Mouse (Mus musculus) heart, adult 10 weeks (tissue): ENCODE results near the gene Mplkip. TPM values are rescaled to one million over a fixed set of nuclear protein-coding genes. Genes with fewer than 3 reads are reported as not detected.

Source experiments
- polyA plus RNA-seq: library from polyadenylated mRNA; stranded (reverse); fragments of 350-450 nt; fragmentation: Illumina TruSeq; extraction: RNeasy Lipid Tissue Mini Kit (QIAGEN cat#74804); gene quantifications from one replicate; pipeline ENCODE4 v1.2.3, GENCODE M21; 2014; ENCODE audit warnings: low read depth, low replicate concordance

Mplkip gene
- 8.7 TPM for polyA plus RNA-seq

GRCm38 (mm10) chr13:17694911-17695699, at the start of gene Mplkip, which contains the start of gene Sugct:
Gene Mplkip (plus strand): TSS chr13:17695192.
Gene Sugct (minus strand): TSS chr13:17695553.

Other genes with a start within 250 kb of the Mplkip start
- 1.2 TPM for gene Sugct, start 361 bp downstream of the Mplkip start, polyA plus RNA-seq
- gene Cdk13, start 109.9 kb downstream of the Mplkip start, polyA plus RNA-seq = 18.9 TPM
- 30.6 TPM for gene Rala, start 249.0 kb downstream of the Mplkip start, polyA plus RNA-seq